8 mouse cellular contexts compared by ENCODE assay signal in genomic region chr1:80339425-80340021, GRCm38 (mm10). TPM values are rescaled to one million over a fixed set of nuclear protein-coding genes. Genes with fewer than 3 reads are reported as not detected.
A peak's percentile ranks its signal among the peaks of the same experiment; 100 is the strongest.
DNase-seq lines count a peak whose midpoint lies in the region; ATAC-seq and TF ChIP-seq lines count a peak whose summit lies in the region.

No protein-coding gene starts in this region.

- peak overlapping the region; percentile 97 for H3K9ac ChIP-seq in embryonic facial prominence, embryonic 11.5 days (replicated peaks; ENCODE audit: low read length)

- H3K4me1 ChIP-seq in kidney, adult 2 months (ENCODE audit: control insufficient read depth, insufficient read depth, low read length): peaks cover 11% of the 10 kb centered on the region
- H3K4me1 ChIP-seq in embryonic facial prominence, embryonic 11.5 days (ENCODE audit: control insufficient read depth, insufficient read depth, low read length): no peaks in the 10 kb centered on the region
- H3K4me1 ChIP-seq in midbrain, embryonic 10.5 days: peaks cover 34% of the 10 kb centered on the region

- peak; percentile 27; the same call in 1 of the 2 replicates for ATAC-seq in embryonic facial prominence, embryonic 11.5 days (replicated peaks; ENCODE audit: insufficient number of reproducible peaks, low FRiP score, low TSS enrichment, low read depth)

- TF ChIP-seq CTCF in kidney, adult 2 months (conservative IDR thresholded peaks at IDR 0.05; ENCODE audit: insufficient read depth, insufficient read length, low read depth, low read length): no peak

- TF ChIP-seq POLR2A in kidney, adult 2 months (IDR thresholded peaks at IDR 0.05; ENCODE audit: low read depth, low read length): no peak

- H3K9me3 ChIP-seq in embryonic facial prominence, embryonic 11.5 days (replicated peaks; ENCODE audit: control insufficient read depth, low read length): no peaks in the 10 kb centered on the region
- H3K9me3 ChIP-seq in midbrain, embryonic 10.5 days (replicated peaks): no peaks in the 10 kb centered on the region

- H3K27me3 ChIP-seq in kidney, adult 2 months (replicated peaks; ENCODE audit: control insufficient read depth, insufficient read depth, low read length): no peaks in the 10 kb centered on the region
- H3K27me3 ChIP-seq in embryonic facial prominence, embryonic 11.5 days (ENCODE audit: control insufficient read depth, insufficient read depth, low read length): no peaks in the 10 kb centered on the region
- H3K27me3 ChIP-seq in midbrain, embryonic 10.5 days (ENCODE audit: low read depth, poor library complexity, severe bottlenecking): no peaks in the 10 kb centered on the region
- no peaks in the 10 kb centered on the region; the same call in 1 of the 2 replicates for H3K27me3 ChIP-seq in splenic B cell, adult 2 months (ENCODE audit: control insufficient read depth, insufficient read depth, low read length, poor library complexity, severe bottlenecking)

- peak overlapping the region; percentile 89 for H3K27ac ChIP-seq in kidney, adult 2 months (ENCODE audit: insufficient read depth, low read depth, low read length)
- H3K27ac ChIP-seq in embryonic facial prominence, embryonic 11.5 days (replicated peaks; ENCODE audit: low read depth, low read length): peak overlapping the region; percentile 97
- peak overlapping the region; percentile 98 for H3K27ac ChIP-seq in midbrain, embryonic 10.5 days (replicated peaks)

- DNase-seq in kidney, adult 2 months: peak; percentile 21
- no peak for DNase-seq in kidney, postnatal 10 days
- DNase-seq in ES-CJ7 (ENCODE audit: low read depth, low spot score): peak; percentile 21
- DNase-seq in embryonic facial prominence, embryonic 11.5 days (ENCODE audit: low spot score): peak; percentile 15
- DNase-seq in heart, postnatal 25 days (ENCODE audit: low spot score): peak; percentile 4
- peak; percentile 13 to 21 for DNase-seq in left cerebral cortex, postnatal 14 days (ENCODE audit: low spot score in 2 of 2)
- peak; percentile 54 for DNase-seq in midbrain, embryonic 10.5 days (ENCODE audit: low spot score)
- DNase-seq in splenic B cell, adult 2 months (ENCODE audit: low read depth, low spot score): peak; percentile 18

- WGBS in kidney, adult 2 months: under 1% methylated on average over 33 of the region's 33 CpGs
- under 1% methylated on average over 33 of the region's 33 CpGs for WGBS in embryonic facial prominence, embryonic 11.5 days
- WGBS in midbrain, embryonic 10.5 days: under 1% methylated on average over 33 of the region's 33 CpGs

- H3K4me3 ChIP-seq in kidney, adult 2 months (ENCODE audit: insufficient read depth, low read depth, low read length): peak overlapping the region; percentile 91
- peak overlapping the region; percentile 98 for H3K4me3 ChIP-seq in embryonic facial prominence, embryonic 11.5 days (ENCODE audit: low read depth, low read length)
- peak overlapping the region; percentile 92 for H3K4me3 ChIP-seq in midbrain, embryonic 10.5 days

- H3K4me2 ChIP-seq in embryonic facial prominence, embryonic 11.5 days (ENCODE audit: low read depth, low read length): peak overlapping the region; percentile 53

- H3K36me3 ChIP-seq in kidney, adult 2 months (ENCODE audit: control insufficient read depth, insufficient read depth, low read length): no peaks in the 10 kb centered on the region
- H3K36me3 ChIP-seq in embryonic facial prominence, embryonic 11.5 days (replicated peaks; ENCODE audit: control insufficient read depth, insufficient read depth, low read depth, low read length): no peaks in the 10 kb centered on the region
- no peaks in the 10 kb centered on the region for H3K36me3 ChIP-seq in midbrain, embryonic 10.5 days
- H3K36me3 ChIP-seq in splenic B cell, adult 2 months (ENCODE audit: control insufficient read depth, insufficient read depth, low read length, poor library complexity, severe bottlenecking): 0 out of 2 replicates have a peak, but pooled peaks cover 2% of the 10 kb centered on the region

- intact Hi-C loops in heart, postnatal 25 days (cut with DNase I): loop anchor here (5.0 kb wide), 4 partner anchors 47 to 1682 kb away; partner anchors contain the start of genes Acsl3 and Utp14b
- intact Hi-C loops in left cerebral cortex, postnatal 14 days (cut with DNase I): no loop called here

RNA-seq across cellular contexts. Expression of gene Cul3, which starts 0.8 kb away (rescaled TPM):
- polyA plus RNA-seq in kidney, adult 2 months (2012; rRNA removed): 15.8 and 23.9 TPM in 2 replicates
- 53.3 and 58.1 TPM in 2 replicates for polyA plus RNA-seq in embryonic facial prominence, embryonic 11.5 days (2014; fragmentation: Nextera tagmentation; extraction: Ambion mirVana)
- 100 to 1,000 TPM; 123 to 136 TPM for total RNA-seq in heart, postnatal 25 days (2021)
- total RNA-seq in left cerebral cortex, postnatal 14 days (2021): 100 to 1,000 TPM; 121 to 138 TPM
- polyA plus RNA-seq in midbrain, embryonic 10.5 days (2016; fragmentation: Nextera tagmentation; extraction: Ambion mirVana): 27.0 and 28.3 TPM in 2 replicates
